Mouse (Mus musculus) heart, embryonic 14.5 days (tissue): ENCODE results near the gene Ckap4. TPM values are rescaled to one million over a fixed set of nuclear protein-coding genes. Genes with fewer than 3 reads are reported as not detected.

Source experiments
- ATAC-seq: fragments of 200-750 bp; cut with Nextera tagmentation; 2 replicates; pipeline ENCODE4 v1.8.0; 2017; ENCODE audit warnings: low read depth, moderate TSS enrichment; ENCODE audit not compliant: insufficient number of reproducible peaks, insufficient read depth, low FRiP score
- H3K27ac ChIP-seq, 2 experiments: fragments of 200-500 bp in 1 of 2; fragments of 300-500 bp in 1 of 2; sonication (generic) in 1 of 2; replicated peaks in 1 of 2; 2 replicates each; pipeline ENCODE4 v1.5.1; 2012 to 2014; ENCODE audit warnings: low read depth in 2 of 2, low read length in 2 of 2, control low read depth in 1 of 2, mild to moderate bottlenecking in 1 of 2, mixed read lengths in 1 of 2; ENCODE audit not compliant: control insufficient read depth in 1 of 2, insufficient read depth in 1 of 2
- H3K27me3 ChIP-seq: fragments of 300-500 bp; sonication (generic); 2 replicates; pipeline ENCODE4 v1.6.1; 2014; ENCODE audit warnings: mild to moderate bottlenecking, low read length, control low read depth; ENCODE audit not compliant: control insufficient read depth, insufficient read depth
- H3K36me3 ChIP-seq: fragments of 300-500 bp; sonication (generic); 2 replicates; pipeline ENCODE4 v1.6.1; 2014; ENCODE audit warnings: mild to moderate bottlenecking, control low read depth, low read length, mixed read lengths; ENCODE audit not compliant: control insufficient read depth, insufficient read depth
- H3K4me1 ChIP-seq, 2 experiments: fragments of 200-500 bp in 1 of 2; fragments of 300-500 bp in 1 of 2; sonication (generic) in 1 of 2; 2 replicates each; pipeline ENCODE4 v1.6.1; 2012 to 2014; ENCODE audit warnings: low read length in 2 of 2, control low read depth in 1 of 2, mixed read lengths in 1 of 2; ENCODE audit not compliant: control insufficient read depth in 2 of 2, insufficient read depth in 2 of 2
- H3K4me2 ChIP-seq: fragments of 300-500 bp; sonication (generic); 2 replicates; pipeline ENCODE4 v1.6.1; 2014; ENCODE audit warnings: mild to moderate bottlenecking, low read length
- H3K4me3 ChIP-seq, 2 experiments: fragments of 200-500 bp in 1 of 2; fragments of 300-500 bp in 1 of 2; sonication (generic) in 1 of 2; 2 replicates each; pipeline ENCODE4 v1.5.1; 2012 to 2014; ENCODE audit warnings: low read length in 2 of 2, mild to moderate bottlenecking in 2 of 2, control low read depth in 1 of 2, low read depth in 1 of 2, moderate library complexity in 1 of 2; ENCODE audit not compliant: control insufficient read depth in 1 of 2, insufficient read depth in 1 of 2
- H3K9ac ChIP-seq: fragments of 300-500 bp; sonication (generic); 2 replicates; pipeline ENCODE4 v1.6.1; 2014; ENCODE audit warnings: mild to moderate bottlenecking, low read length
- H3K9me3 ChIP-seq: fragments of 300-500 bp; sonication (generic); 2 replicates; pipeline ENCODE4 v1.6.1; 2016; ENCODE audit warnings: low read length, control low read depth; ENCODE audit not compliant: control insufficient read depth
- WGBS: fragments of 180-500 bp; shearing (Covaris S2); extraction: QIAGEN DNeasy Blood & Tissue Kit; methylation state at CpG from one replicate; pipeline ENCODE4 v1.1.7; 2014; 5-methylcytosine and 5-hydroxymethylcytosine counted together
- polyA plus RNA-seq: library from polyadenylated mRNA; unstranded; fragments of >200 nt; fragmentation: Nextera tagmentation; extraction: Ambion mirVana; gene quantifications from 2 replicates; pipeline ENCODE4 v1.2.1, GENCODE M21; 2014

Ckap4 gene
- 106 and 116 TPM in 2 replicates for polyA plus RNA-seq

- Histone ChIP-seq H3K9me3 (no peaks in the 10 kb centered on the region), H3K9ac (peak within 1 kb of the TSS; percentile 98), H3K4me1 (peaks cover 30 to 38% of the 10 kb centered on the region in 2 experiments), H3K4me3 (peak within 1 kb of the TSS; percentile 72 to 96), H3K27ac (peak within 1 kb of the TSS; percentile 86 to 95), H3K36me3 (peaks cover 10% of the 10 kb centered on the region), H3K4me2 (peak within 1 kb of the TSS; percentile 89), H3K27me3 (no peaks in the 10 kb centered on the region)
- ATAC-seq = peak; percentile 86
- 0% methylated on average over 17 of the region's 64 CpGs for WGBS
Observed at GRCm38 (mm10) chr10:84533912-84534671, at the start of gene Ckap4. Gene Ckap4 (minus strand): TSS chr10:84534062.

- peaks cover 13 to 50% of the 10 kb centered on the region in 2 experiments for H3K4me1 ChIP-seq
- H3K9me3 ChIP-seq = no peaks in the 10 kb centered on the region
- H3K27ac ChIP-seq = 0 out of 4 replicates have a peak overlapping the region, but pooled peaks of 1 of the 2 experiments have one; percentile 35
- no peak overlapping the region for H3K4me3 ChIP-seq
- H3K4me2 ChIP-seq = no peak overlapping the region
- H3K36me3 ChIP-seq = no peaks in the 10 kb centered on the region
- no peak overlapping the region for H3K9ac ChIP-seq
- no peak for ATAC-seq
- WGBS = 42% methylated on average over 7 of the region's 7 CpGs
- H3K27me3 ChIP-seq = no peaks in the 10 kb centered on the region
Observed at GRCm38 (mm10) chr10:84582236-84582635, 48.4 kb upstream of the Ckap4 start.

GRCm38 (mm10) chr10:84581191-84581590, 47.3 kb upstream of the Ckap4 start:
- WGBS = 29% methylated on average over 8 of the region's 8 CpGs
- H3K36me3 ChIP-seq = no peaks in the 10 kb centered on the region
- peak overlapping the region; percentile 21; the same call in 1 of the 2 replicates for H3K4me2 ChIP-seq
- H3K27ac ChIP-seq = 0 out of 4 replicates have a peak overlapping the region, but pooled peaks of 1 of the 2 experiments have one; percentile 35
- H3K9ac ChIP-seq = no peak overlapping the region
- no peaks in the 10 kb centered on the region for H3K27me3 ChIP-seq
- H3K4me1 ChIP-seq = peaks cover 13 to 50% of the 10 kb centered on the region in 2 experiments
- no peaks in the 10 kb centered on the region for H3K9me3 ChIP-seq
- no peak for ATAC-seq
- no peak overlapping the region for H3K4me3 ChIP-seq

- 64% methylated on average over 2 of the region's 2 CpGs for WGBS
Observed at GRCm38 (mm10) chr10:84579527-84579926, 45.7 kb upstream of the Ckap4 start.

GRCm38 (mm10) chr10:84578738-84579137, 44.9 kb upstream of the Ckap4 start:
- Histone ChIP-seq H3K9ac (0 out of 2 replicates have a peak overlapping the region, but pooled peaks have one; percentile 6), H3K36me3 (no peaks in the 10 kb centered on the region), H3K9me3 (no peaks in the 10 kb centered on the region), H3K4me3 (no peak overlapping the region), H3K4me2 (peak overlapping the region; percentile 88), H3K4me1 (peaks cover 10 to 38% of the 10 kb centered on the region in 2 experiments), H3K27ac (no peak overlapping the region), H3K27me3 (no peaks in the 10 kb centered on the region)
- 50% methylated on average over 10 of the region's 10 CpGs for whole genome bisulfite sequencing
- no peak for ATAC-seq

More at GRCm38 (mm10) chr10:84579527-84579926, 45.7 kb upstream of the Ckap4 start:
- no peaks in the 10 kb centered on the region for H3K9me3 ChIP-seq
- no peak overlapping the region for H3K4me3 ChIP-seq
- ATAC-seq = no peak
- H3K4me1 ChIP-seq = peaks cover 10 to 42% of the 10 kb centered on the region in 2 experiments
- no peaks in the 10 kb centered on the region for H3K27me3 ChIP-seq
- H3K36me3 ChIP-seq = no peaks in the 10 kb centered on the region
- no peak overlapping the region for H3K4me2 ChIP-seq
- no peak overlapping the region for H3K27ac ChIP-seq
- no peak overlapping the region for H3K9ac ChIP-seq

- Histone ChIP-seq H3K9me3 (no peaks in the 10 kb centered on the region), H3K27me3 (no peaks in the 10 kb centered on the region), H3K36me3 (no peaks in the 10 kb centered on the region), H3K4me2 (peak overlapping the region; percentile 88), H3K9ac (peak overlapping the region; percentile 82), H3K4me3 (peak overlapping the region; percentile 92 to 98), H3K27ac (peak overlapping the region; percentile 69 to 92), H3K4me1 (peaks cover 10 to 33% of the 10 kb centered on the region in 2 experiments)
- peak; percentile 37 for ATAC-seq
- 3% methylated on average over 38 of the region's 38 CpGs for WGBS
Observed at GRCm38 (mm10) chr10:84577071-84577727, 43.3 kb upstream of the Ckap4 start.

GRCm38 (mm10) chr10:84576395-84577070, 42.7 kb upstream of the Ckap4 start, which contains the start of gene Tcp11l2:
Gene Tcp11l2 (plus strand): TSS chr10:84576626.
- peak within 1 kb of the TSS; percentile 88 for H3K4me2 ChIP-seq
- peaks cover 10 to 27% of the 10 kb centered on the region in 2 experiments for H3K4me1 ChIP-seq
- ATAC-seq = peak; percentile 97
- H3K4me3 ChIP-seq = peak within 1 kb of the TSS; percentile 92 to 98
- peak within 1 kb of the TSS; percentile 69 to 92 for H3K27ac ChIP-seq
- under 1% methylated on average over 37 of the region's 46 CpGs for WGBS
- H3K9me3 ChIP-seq = no peaks in the 10 kb centered on the region
- peak within 1 kb of the TSS; percentile 82 for H3K9ac ChIP-seq
- no peaks in the 10 kb centered on the region for H3K27me3 ChIP-seq
- H3K36me3 ChIP-seq = no peaks in the 10 kb centered on the region
